Mouse (Mus musculus) layer of hippocampus, adult 9-10 months (tissue): ENCODE measurements around the gene Slc31a2.

Experiments used
- DNase-seq: peaks from one replicate; pipeline ENCODE4 v3.0.0; 2022; ENCODE audit warnings: low spot score

The Slc31a2 gene

DNA sequence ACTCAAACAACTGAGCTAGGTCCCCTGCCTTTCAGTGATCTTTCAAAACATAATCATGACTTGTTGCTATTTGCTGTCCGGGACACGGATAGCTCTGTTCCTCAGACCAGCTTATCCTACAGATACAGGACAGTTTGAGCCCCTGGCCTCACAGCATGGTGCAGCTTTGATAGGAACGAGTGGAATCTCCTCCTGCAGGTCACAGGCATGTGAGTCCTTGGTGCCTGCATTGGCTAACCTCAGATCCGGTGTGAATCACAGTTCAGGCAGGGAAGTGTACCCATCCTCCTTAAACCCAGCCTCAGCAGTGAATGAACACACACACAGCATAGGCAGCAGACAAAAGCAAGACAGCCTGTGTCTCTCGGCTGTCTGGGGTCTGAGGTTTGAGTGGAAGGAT lies 19.0 kb downstream of the Slc31a2 start:
- no peak for DNase-seq

DNA sequence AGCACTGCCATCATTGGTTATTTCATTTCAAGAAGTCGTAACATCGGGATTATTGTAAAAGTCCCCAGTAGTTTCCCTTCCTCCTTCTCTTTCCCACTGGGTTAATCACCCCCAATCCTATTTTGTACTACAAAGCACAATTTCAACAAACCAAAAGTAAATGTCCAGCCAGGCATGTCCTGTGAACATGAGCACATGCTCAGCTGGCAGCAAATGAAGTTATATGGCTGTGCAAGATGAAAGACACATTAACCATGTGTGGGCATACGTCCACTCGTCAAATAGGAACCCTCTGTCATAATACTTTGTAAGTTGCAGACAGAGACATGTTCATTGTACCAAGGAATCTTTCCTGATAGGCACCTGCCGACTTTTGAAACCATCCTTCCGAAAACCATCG lies 20.6 kb downstream of the Slc31a2 start:
- no peak for DNase-seq

DNA sequence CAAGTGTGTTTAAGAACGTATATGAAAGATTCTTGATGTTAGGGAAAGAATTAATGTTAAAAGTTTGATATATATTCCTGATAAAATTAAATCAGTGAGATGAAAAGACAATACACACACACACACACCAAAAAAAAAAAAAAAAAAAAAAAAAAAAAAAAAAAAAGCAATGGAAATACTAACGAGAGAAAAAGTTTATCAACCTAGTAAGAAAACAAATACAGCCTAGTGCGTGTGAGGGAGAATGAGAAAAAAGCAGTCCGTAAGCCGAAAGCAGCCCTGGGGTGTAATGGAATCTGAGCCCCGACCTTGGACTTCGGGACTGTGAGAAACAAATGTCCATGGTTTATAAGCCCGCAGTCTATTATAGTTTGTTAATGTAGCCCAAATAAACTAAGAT lies 23.2 kb downstream of the Slc31a2 start:
- no peak for DNase-seq

DNA sequence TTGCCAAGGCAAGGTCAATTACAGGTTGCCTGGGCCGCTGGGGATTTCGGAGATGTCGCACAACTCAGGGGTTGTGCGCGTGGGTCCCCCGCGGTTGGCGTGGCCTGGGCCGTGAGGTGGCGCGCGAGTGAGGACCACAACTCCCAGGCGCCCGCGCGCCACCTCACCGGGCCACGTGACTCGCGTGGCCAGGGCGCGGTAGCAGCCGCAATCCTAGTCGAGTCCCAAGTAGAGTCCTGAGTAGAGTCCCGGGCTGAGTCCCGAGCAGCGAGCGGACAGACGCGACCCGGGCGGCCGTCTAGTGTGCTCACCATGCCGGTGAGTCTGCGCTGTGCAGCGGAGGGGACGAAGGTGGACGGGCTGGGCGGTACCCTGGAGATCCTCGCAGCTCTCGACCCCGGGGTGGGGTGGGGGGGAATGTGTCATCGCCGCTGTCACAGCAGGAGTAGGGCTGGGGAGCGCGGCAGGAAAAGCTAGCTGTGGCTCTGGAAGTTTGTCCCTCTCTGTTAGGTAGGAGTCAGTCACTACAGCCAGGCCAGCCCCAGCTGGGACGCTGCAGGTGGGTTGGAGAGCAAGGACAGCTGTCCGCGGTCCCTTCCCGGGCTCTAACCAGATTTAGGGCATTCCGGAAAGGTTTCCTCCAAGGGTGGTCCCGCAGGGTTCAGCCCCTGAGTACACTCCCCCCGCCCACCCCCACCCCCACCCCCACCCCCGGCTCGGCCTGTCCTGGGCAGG lies 24.1 kb downstream of the Slc31a2 start:
- DNase-seq: no peak

DNA sequence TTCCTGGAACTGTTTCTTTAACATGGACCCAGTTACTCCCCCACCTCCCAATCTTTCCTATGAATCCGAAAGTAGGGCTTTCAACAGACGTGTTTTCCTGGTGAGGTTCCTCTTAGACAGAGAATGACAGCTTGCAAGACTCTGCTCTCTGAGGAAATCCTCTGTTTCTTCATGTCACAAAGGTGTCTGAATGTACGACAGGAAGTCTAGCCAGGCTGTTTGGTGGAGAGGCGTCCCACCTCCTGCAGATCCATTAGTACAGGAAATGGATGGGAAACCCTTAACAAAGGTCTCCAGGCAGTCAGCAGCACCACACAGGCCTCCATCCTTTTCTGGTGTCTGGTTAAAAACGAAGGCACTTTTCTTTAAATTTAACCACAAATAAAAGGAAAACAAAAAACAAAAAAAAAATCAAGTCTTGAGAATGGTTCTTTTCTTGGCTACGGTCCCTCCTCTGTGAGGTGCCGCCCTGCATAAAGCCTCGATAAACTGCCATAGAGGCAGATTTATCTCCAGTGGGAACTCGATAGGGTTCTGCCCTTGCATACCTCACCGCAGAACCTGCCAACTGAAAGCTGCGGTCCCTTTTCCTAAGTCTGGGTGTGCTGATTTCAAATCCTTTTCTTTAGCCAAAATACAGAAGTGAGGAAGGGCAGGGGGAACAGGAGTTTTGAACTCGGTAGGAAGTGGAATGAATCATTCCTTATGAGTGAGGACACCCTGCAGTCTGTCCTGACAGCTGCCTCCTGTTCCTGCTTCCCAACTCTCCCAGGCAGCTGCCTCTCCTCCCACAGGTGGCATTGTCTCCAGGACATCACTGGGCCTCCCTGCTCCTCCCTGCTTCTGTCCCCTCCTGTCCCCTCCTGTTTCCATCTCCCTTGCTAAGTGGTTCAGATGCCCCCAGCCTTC lies 24.9 kb downstream of the Slc31a2 start:
- DNase-seq: no peak

DNA sequence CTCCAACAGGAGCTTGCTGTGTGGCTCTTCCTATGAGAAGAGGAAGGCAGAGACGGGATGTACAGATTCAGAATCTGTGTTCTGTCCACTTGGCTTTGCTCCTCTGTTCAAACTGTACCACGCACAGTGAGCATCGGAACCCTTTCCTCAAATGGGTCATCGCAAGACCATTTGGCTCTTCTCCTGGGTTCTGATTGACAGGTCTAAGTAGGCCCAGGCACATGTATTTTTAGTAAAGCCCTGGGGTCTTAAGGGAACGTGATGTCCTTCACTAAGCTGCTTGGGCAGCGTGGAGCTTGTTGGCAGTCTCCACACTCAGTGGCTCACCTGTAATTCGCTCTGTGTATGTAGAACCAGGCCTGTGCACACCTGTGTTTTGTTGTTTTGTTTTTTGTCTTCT lies 26.9 kb downstream of the Slc31a2 start:
- DNase-seq: no peak

DNA sequence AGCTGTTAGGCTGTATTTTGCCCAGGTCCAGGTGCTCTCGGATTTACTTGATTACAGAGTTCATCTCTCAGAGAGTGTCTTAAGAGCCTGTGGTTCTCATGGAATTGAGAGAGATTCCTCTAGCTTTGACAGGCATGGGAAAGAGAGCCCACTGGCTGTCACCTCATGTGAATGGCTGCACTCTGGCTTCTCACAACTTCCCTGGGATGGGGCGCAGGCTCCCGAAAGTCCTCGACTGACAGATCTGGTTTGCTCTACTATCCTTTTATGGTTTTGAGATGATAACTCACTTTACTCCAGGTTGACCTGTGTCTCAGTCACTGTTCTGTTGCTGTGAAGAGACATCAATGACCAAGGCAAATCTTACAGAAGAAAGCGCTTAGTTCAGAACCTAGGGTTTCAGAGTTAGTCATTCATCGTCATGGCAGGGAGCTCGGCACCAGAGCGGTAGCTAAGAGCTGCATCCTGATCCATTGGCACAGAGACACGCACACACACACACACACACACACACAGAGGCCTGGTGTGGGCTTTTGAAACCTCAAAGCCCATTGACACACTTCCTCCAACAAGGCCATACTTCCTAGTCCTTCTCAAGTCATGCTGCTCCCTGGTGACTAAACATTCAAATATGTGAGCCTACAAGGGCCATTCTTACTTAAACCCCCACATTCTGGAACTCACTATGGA lies 28.6 kb downstream of the Slc31a2 start:
- DNase-seq: no peak

DNA sequence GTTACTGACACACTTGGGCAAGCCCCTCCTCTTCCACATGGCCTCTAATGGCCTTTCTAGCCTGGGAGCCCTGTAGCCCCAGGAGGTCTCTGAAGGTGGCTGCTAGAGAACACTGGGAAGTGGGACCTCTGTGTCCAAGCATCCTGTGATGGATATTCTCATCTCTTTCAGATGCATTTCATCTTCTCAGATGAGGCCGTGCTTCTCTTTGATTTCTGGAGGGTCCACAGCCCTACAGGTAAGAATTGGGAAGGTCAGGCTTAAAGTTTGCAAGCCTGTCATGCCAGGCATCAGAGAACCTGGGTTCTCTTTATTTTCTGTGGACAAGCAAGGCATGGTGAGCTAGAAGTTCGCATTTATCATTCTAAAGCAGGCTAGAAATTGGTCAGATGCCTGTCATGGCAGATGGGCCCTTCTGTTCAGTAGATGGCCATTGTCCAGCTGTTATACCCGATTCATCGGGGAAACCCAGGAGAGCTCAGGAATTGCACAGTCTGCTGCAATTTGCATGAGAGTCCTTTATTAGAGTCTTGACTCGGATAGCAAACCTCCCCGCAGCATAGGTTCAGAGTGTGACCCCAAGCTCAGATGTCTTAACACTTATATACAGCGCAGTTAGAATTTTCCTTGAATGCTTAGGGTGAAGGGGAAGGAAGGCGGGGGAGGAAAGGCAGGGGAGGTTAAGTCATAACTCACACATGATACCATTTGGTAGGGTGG lies 30.3 kb downstream of the Slc31a2 start:
- DNase-seq: no peak

DNA sequence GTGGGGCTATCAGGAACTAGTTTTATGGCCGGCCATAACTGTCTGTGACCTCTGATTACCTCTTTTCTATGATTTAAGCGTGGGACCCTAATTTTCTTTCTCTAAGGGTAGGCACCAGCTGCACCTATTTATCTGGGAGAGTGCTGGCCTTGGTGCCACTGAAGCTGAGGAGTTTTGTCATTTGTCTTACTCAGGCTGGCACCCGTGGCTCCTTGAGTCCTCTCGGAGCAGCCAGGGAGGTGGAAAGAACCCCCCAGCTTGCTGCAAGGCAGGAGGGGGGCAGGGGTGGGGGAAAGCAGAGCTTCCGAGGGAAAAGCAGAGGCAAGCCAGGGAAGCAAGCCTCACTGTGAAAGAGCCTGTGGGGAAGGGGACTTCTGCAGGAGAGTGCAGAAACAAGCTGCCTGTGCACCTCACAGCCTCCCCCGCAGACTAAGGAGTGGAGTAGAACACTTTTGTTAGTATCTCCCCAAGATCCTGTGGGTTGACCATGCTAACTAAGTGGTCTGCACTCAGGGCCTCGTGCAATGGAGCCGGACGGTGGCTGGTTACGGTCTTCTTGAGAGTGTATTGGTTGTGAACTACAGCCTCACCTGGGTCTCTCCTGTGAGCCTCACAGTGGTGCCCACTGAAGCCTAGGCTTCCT lies 31.0 kb downstream of the Slc31a2 start:
- DNase-seq: no peak

DNA sequence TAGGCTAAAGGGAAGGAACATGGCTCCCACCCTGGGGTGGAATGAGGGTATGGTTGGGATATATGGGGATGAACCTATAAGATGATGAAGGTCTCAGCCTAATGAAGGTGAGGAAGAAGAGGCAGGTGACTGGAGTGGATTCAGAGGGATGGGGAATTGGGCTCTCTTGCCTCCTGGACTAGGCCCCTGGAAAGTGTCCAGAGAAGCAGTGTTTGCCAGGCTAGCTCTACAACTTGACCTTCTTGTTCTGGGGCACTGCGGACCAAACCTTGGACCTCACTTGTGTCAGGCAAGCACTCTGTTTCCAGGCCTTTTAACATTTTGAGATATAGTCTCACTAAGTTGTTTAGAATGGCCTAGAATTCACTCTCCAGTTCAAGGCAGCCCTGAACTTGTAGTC lies 32.4 kb downstream of the Slc31a2 start:
- DNase-seq: no peak

DNA sequence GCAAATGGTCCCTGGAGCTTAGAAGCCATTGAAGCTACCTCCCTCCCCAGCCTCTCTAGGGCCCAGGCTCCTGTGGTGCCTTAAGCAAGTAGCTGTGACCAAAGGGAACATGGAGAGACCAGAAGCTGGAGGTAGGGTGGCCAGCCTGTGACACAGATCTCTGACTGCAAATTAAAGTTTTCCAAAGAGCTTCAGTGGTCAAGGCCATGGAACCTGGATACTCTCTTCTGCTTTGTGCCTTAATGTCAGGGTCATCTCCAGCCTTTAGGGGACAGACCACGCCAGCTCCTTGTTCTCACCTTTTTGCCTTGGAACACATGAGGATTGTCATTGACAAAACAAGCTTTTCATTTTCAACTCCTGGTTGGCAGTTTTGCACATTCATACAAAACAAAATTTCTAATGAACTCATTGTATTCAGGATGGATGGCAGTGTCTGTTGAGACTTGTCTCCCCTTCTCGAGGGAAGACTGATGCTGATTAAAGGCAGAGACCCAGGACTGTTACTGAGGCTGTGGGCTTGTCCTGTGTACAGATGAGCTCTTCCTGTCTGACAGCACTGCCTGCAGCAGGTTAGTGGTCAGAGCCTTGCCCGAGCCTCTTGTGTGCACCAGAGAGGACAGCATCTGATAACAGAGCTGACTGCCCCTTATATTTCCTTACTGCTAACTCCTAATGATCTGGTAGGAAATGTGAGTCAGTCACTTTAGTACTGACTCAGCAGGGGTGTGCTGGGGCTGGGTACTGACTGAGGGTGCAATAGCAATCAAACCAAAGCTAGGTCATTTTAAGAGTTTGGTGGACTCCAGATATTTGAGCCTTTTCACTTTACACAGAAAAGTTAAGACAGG lies 35.1 kb downstream of the Slc31a2 start:
- DNase-seq: no peak

DNA sequence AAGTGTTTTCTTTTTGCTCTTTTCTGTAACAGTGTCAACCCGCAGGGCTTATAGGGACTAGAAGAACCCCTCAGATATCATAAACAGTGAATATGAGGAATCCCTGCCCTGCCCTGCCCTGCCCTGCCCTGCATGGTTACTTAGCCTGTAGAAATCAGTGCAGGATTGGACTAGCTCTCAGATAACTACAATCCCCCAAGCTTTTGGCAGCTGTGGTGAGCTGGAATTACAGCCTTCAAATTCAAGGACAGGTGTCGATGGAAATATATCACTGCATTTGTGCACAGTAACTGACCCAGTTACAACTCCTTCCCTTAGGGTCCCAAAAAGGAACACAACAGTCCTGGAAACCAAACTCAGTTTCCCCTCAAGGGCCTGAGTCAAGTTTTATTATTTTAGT lies 37.6 kb downstream of the Slc31a2 start:
- DNase-seq: no peak

DNA sequence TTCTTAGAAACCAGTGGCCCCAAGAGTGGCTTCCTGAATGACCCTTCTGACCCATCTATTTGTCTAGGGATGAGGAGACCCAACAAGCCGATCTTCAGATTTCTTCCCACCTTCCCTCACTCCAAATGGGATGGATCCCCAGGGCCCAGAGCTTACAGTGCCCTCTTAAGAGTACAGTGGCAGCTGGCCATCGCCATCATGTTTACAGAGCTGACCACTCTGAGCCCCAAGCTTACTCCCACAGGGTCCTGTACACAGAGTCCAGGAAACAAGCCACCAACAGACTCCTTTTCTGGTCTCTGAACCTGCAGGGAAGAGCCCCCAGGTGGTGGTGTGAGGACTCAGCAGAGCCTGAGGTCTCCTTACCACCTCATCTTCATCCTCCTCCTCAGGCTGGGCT lies 40.4 kb downstream of the Slc31a2 start:
- no peak for DNase-seq

DNA sequence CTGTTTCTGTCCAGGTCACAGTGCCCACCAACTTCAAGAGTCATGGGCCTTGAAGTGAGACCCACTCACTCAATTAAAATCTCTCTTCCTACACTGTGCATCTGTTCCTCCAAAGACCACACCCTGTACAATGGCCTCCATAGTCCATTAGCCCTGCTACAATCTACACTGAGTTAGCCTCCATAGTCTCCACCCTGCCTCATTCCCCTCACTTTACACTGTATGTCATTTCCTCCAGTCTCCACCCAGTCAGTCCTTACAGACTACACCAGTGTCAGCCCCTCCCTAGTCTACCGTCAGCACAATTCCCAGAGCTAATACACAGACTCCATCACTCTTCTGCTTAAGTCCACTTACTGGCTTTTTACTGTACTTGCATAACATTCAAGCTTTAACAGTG lies 40.9 kb downstream of the Slc31a2 start:
- no peak for DNase-seq

DNA sequence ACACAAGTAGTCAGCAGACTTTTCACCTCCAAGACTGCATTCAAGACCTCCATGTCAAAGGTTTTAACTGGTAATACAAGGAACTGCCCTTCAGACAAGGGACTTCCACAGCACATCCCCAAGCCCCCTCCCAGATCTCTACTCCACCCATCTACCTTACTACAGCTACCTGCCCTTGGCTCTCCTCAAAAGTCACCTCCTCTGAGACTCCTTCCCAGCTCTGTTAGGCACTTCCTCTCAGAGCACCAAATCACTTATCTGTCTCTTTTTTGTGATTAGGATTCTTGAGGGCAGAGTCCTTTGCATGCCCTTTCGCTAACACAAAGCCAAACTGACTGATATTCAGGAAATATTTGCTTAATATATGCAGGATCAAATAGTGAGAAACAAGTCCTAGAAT lies 43.9 kb downstream of the Slc31a2 start:
- DNase-seq: no peak

DNA sequence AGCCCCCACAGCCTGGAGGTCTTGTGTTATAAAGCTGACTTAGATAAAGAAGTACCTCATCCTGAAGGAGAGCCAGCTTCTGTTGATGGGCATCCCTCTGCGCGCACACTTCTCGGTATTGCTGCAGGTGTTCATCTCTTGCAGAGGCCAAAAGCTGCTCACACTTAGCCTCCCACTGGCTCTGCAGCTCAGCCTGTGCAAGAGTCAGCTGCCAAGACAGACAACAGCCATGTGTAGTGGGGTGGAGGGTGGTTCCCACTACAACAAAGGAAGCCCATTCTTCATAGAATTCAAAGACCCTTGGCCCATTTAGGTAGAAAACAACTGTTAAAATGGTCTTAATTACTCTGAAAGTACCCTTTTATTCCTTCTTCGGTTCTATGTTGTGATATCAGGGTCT lies 44.5 kb downstream of the Slc31a2 start:
- DNase-seq: no peak

DNA sequence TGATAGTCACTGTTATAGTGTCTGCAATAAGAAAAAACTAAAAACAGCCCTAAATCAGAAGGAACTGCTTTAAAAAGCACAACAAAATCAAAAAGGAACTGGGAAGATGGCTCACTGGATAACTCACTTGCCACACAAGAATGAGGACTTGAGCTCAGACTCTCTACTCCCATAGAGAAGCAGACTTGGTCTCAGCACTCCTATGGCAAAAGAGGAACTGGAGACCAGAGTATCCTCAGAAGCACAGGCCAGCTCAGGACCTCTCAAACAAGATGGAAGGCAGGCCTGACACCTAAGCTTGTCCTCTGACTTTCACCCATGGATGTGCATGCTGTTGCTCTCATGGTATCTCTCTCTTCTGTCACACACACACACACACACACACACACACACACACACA lies 46.0 kb downstream of the Slc31a2 start:
- no peak for DNase-seq

DNA sequence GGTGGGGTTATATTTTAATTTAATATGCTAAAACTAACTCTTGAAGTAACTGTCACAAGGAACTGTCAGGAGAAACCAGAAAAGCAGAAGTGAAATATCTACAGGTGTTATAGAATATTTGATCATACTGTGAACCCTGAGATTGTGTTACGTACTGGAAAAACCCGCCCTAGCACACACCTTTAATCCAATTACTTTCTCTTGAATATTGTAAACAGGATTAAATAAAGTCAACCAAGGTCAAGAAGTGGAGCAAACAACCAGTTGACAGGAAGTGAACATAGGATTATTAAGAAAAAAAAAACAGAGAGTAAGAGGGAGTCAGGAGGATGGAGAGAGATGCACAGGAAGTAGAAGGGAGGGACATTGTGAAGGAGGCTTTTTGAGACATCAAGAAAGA lies 50.5 kb downstream of the Slc31a2 start:
- no peak for DNase-seq

DNA sequence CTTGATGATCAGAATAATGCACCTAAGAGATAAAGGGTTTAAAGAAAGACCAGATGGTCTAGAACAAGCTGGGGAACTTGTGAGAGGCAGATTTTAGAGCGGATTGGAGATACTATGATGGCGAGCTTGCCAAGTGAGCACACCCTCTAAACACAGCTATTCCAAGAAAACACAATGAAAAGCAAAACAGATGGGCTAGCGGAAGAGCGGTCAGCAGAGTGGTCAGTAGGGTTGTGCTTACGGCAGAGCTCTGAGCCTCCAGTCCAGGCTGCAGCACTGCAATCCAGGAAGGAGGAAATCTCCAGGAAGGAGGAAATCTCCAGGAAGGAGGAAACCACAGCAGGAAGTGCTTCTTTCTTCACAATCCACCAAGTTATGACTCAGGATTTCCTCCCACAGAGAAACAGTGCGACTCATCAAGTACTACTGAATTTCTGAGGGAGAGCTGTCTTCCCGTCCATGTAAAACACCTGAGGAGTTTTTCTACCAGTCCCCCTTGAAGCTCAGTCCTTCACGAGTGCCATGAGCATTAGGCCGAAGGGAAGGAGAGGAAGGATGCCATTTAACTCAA lies 51.4 kb downstream of the Slc31a2 start:
- DNase-seq: no peak

DNA sequence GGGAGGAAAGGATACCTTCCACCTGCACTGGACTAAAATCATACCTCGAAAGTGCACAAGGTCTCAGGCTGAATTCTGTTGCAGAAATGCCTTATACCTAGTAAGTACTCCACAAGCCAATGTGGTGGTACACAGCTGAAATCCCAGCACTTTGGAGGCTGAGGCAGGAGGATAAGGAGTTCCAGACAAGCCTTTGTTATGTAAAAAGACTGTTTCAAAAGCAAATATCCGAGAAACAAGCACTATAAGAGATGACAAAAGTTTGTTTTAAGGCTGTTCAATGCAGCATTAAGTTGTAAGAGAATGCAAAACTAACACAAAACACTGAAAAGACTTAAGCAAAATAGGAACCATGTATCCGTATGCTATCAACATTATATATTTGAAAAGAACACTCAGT lies 52.2 kb downstream of the Slc31a2 start:
- no peak for DNase-seq
